Mouse (Mus musculus) liver, postnatal 0 days (tissue): ENCODE data around the gene Txndc11. TPM values are rescaled to one million over a fixed set of nuclear protein-coding genes. Genes with fewer than 3 reads are reported as not detected.

Experiments used
- ATAC-seq: fragments of 200-750 bp; cut with Nextera tagmentation; 2 replicates; pipeline ENCODE4 v1.8.0; 2017; ENCODE audit warnings: mild to moderate bottlenecking, moderate library complexity
- DNase-seq: peaks from one replicate; pipeline ENCODE4 v3.0.0-alpha.2; 2016
- H3K27ac ChIP-seq: fragments of 300-500 bp; sonication (generic); 2 replicates; pipeline ENCODE4 v1.5.1; 2014; ENCODE audit warnings: antibody characterized with exemption, moderate library complexity, mild to moderate bottlenecking, low read depth
- H3K27me3 ChIP-seq: fragments of 300-500 bp; sonication (generic); 2 replicates; pipeline ENCODE4 v1.6.1; 2014; ENCODE audit warnings: low read length, control low read depth, mixed read lengths; ENCODE audit not compliant: insufficient read depth
- H3K36me3 ChIP-seq: fragments of 300-500 bp; sonication (generic); replicated peaks from 2 replicates; pipeline ENCODE4 v1.6.1; 2014; ENCODE audit warnings: mild to moderate bottlenecking, control low read depth, low read length, moderate library complexity, mixed read lengths; ENCODE audit not compliant: insufficient read depth
- H3K4me1 ChIP-seq: fragments of 300-500 bp; sonication (generic); 2 replicates; pipeline ENCODE4 v1.6.1; 2014; ENCODE audit warnings: antibody characterized with exemption, mild to moderate bottlenecking, control low read depth; ENCODE audit not compliant: insufficient read depth
- H3K4me2 ChIP-seq: fragments of 300-500 bp; sonication (generic); 2 replicates; pipeline ENCODE4 v1.6.1; 2014; ENCODE audit warnings: low read depth, mild to moderate bottlenecking, low read length, moderate library complexity, mixed read lengths
- H3K4me3 ChIP-seq: fragments of 300-500 bp; sonication (generic); 2 replicates; pipeline ENCODE4 v1.5.1; 2014; ENCODE audit warnings: low read depth, low read length
- H3K9ac ChIP-seq: fragments of 300-500 bp; sonication (generic); replicated peaks from 2 replicates; pipeline ENCODE4 v1.6.1; 2014; ENCODE audit warnings: mild to moderate bottlenecking, moderate library complexity
- H3K9me3 ChIP-seq: fragments of 300-500 bp; sonication (generic); 2 replicates; pipeline ENCODE4 v1.6.1; 2016; ENCODE audit warnings: mild to moderate bottlenecking, control low read depth, low read length, mixed read lengths
- CTCF ChIP-seq: sonication (generic); IDR thresholded peaks from 2 replicates; pipeline ENCODE4 v1.5.1; 2016; ENCODE audit warnings: antibody characterized with exemption, low read depth
- EP300 ChIP-seq: IDR thresholded peaks from 2 replicates; pipeline ENCODE4 v1.6.1; 2016; ENCODE audit warnings: antibody characterized with exemption, low read depth, mild to moderate bottlenecking
- WGBS: fragments of 180-500 bp; shearing (Covaris S2); extraction: QIAGEN DNeasy Blood & Tissue Kit; methylation state at CpG from one replicate; pipeline ENCODE4 v1.1.7; 2014; ENCODE audit not compliant: insufficient replicate concordance; 5-methylcytosine and 5-hydroxymethylcytosine counted together
- polyA plus RNA-seq: library from polyadenylated mRNA; unstranded; fragments of >200 nt; fragmentation: Nextera tagmentation; extraction: Ambion mirVana; gene quantifications from 2 replicates; pipeline ENCODE4 v1.2.1, GENCODE M21; 2015

The Txndc11 gene
- polyA plus RNA-seq, 1 experiment from 2014 or later = 17.9 TPM

DNA sequence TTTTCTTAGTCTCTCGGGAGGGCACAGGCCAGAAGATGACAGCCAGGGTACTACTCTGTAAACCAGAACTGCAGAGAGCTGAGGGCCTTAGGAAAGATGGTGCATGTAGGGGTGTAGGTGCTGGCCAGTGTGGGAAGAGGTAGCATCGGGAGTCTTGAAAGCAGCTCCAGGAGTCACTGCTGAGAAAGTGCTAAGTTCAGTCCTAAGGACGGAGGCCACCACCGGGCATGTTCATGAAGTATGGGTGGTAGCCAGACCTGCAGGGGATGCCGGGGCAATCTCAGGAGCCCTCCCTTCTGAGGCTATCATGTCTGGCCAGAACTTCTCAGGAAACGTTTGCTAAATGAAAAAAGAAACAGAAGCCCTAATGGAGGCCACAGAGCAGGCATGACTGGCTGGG is 65.2 kb downstream of the Txndc11 start:
- TF ChIP-seq EP300 = no peak
- TF ChIP-seq CTCF = no peak
- Histone ChIP-seq H3K27ac (no peak overlapping the region), H3K36me3 (peaks cover 12% of the 10 kb centered on the region; the same call in 1 of the 2 replicates), H3K9ac (no peak overlapping the region), H3K4me3 (no peak overlapping the region), H3K9me3 (no peaks in the 10 kb centered on the region), H3K27me3 (peaks cover 24% of the 10 kb centered on the region), H3K4me2 (no peak overlapping the region), H3K4me1 (peaks cover 33% of the 10 kb centered on the region)
- no peak for DNase-seq
- WGBS = 45% methylated on average over 6 of the region's 6 CpGs
- ATAC-seq = no peak

GRCm38 (mm10) chr16:11068666-11069065 is 65.8 kb downstream of the Txndc11 start:
- DNase-seq = no peak
- H3K27me3 ChIP-seq = peaks cover 24% of the 10 kb centered on the region
- H3K4me3 ChIP-seq = no peak overlapping the region
- peaks cover 33% of the 10 kb centered on the region for H3K4me1 ChIP-seq
- H3K9ac ChIP-seq = no peak overlapping the region
- no peak overlapping the region for H3K4me2 ChIP-seq
- 72% methylated on average over 3 of the region's 3 CpGs for WGBS
- TF ChIP-seq CTCF (no peak), EP300 (no peak)
- H3K9me3 ChIP-seq = no peaks in the 10 kb centered on the region
- ATAC-seq = no peak
- H3K36me3 ChIP-seq = peaks cover 7% of the 10 kb centered on the region; the same call in 1 of the 2 replicates
- H3K27ac ChIP-seq = no peak overlapping the region

- 1% methylated on average over 22 of the region's 22 CpGs for WGBS
- ATAC-seq = no peak
These were observed 67.6 kb downstream of the Txndc11 start for GRCm38 (mm10) chr16:11066833-11067191.

GRCm38 (mm10) chr16:11066029-11066832 is 68.2 kb downstream of the Txndc11 start, which contains the start of gene Litaf:
Gene Litaf (minus strand): TSS chr16:11066157.
- H3K27ac ChIP-seq = peak within 1 kb of the TSS; percentile 80
- no peak for TF ChIP-seq EP300
- TF ChIP-seq CTCF = peak; percentile 41
- ATAC-seq = peak; percentile 94

More at GRCm38 (mm10) chr16:11066833-11067191, 67.6 kb downstream of the Txndc11 start:
- Histone ChIP-seq H3K27me3 (peaks cover 24% of the 10 kb centered on the region), H3K36me3 (no peaks in the 10 kb centered on the region), H3K9me3 (no peaks in the 10 kb centered on the region), H3K27ac (peak overlapping the region; percentile 80; the same call in 1 of the 2 replicates), H3K9ac (peak overlapping the region; percentile 71), H3K4me2 (peak overlapping the region; percentile 93), H3K4me3 (peak overlapping the region; percentile 68), H3K4me1 (peaks cover 33% of the 10 kb centered on the region)
- DNase-seq = peak; percentile 47
- no peak for TF ChIP-seq CTCF

DNA sequence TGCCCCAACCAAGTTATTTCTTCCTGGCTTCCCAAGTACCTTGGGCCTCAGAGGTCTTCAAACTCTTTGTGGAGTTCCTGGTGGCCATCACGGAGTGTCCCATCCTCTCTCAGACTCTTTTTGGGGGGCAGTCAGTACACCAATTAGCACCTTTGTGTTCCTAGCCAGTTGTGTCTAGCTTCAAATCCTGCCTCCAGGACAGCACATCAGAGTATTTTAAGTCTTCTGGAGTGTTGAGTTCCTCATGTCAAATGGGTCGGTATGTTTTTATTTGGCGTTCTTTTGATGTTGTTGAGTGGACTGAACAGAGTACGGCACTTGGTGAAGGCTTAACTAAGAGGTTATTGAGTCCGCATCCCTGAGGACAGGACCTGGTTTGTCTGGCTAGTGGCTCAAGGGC is 69.0 kb downstream of the Txndc11 start:
- Histone ChIP-seq H3K4me1 (peaks cover 29% of the 10 kb centered on the region), H3K4me2 (peak overlapping the region; percentile 93), H3K9me3 (no peaks in the 10 kb centered on the region), H3K27ac (no peak overlapping the region), H3K9ac (0 out of 2 replicates have a peak overlapping the region, but pooled peaks have one; percentile 18), H3K36me3 (no peaks in the 10 kb centered on the region), H3K27me3 (peaks cover 24% of the 10 kb centered on the region), H3K4me3 (peak overlapping the region; percentile 68; the same call in 1 of the 2 replicates)
- 70% methylated on average over 5 of the region's 5 CpGs for WGBS
- ATAC-seq = no peak
- DNase-seq = no peak
- no peak for TF ChIP-seq CTCF
- TF ChIP-seq EP300 = no peak

More at GRCm38 (mm10) chr16:11066029-11066832, 68.2 kb downstream of the Txndc11 start, which contains the start of gene Litaf:
- peaks cover 24% of the 10 kb centered on the region for H3K27me3 ChIP-seq
- peak within 1 kb of the TSS; percentile 71 for H3K9ac ChIP-seq
- peak within 1 kb of the TSS; percentile 68 for H3K4me3 ChIP-seq
- WGBS = 2% methylated on average over 70 of the region's 78 CpGs
- no peaks in the 10 kb centered on the region for H3K36me3 ChIP-seq
- H3K4me2 ChIP-seq = peak within 1 kb of the TSS; percentile 93
- no peaks in the 10 kb centered on the region for H3K9me3 ChIP-seq
- DNase-seq = peak; percentile 96
- H3K4me1 ChIP-seq = peaks cover 33% of the 10 kb centered on the region

GRCm38 (mm10) chr16:11064742-11065141 is 69.7 kb downstream of the Txndc11 start:
- Histone ChIP-seq H3K4me1 (peaks cover 22% of the 10 kb centered on the region), H3K27ac (peak overlapping the region; percentile 82; the same call in 1 of the 2 replicates)
- WGBS = 70% methylated on average over 6 of the region's 6 CpGs

More at GRCm38 (mm10) chr16:11064742-11065141, 69.7 kb downstream of the Txndc11 start:
- DNase-seq (no peak), ATAC-seq (no peak)
- Histone ChIP-seq H3K4me3 (no peak overlapping the region), H3K36me3 (no peaks in the 10 kb centered on the region), H3K27me3 (peaks cover 24% of the 10 kb centered on the region), H3K4me2 (no peak overlapping the region), H3K9ac (no peak overlapping the region), H3K9me3 (no peaks in the 10 kb centered on the region)
- TF ChIP-seq CTCF = no peak
- TF ChIP-seq EP300 = no peak
